In the genomic region with DNA sequence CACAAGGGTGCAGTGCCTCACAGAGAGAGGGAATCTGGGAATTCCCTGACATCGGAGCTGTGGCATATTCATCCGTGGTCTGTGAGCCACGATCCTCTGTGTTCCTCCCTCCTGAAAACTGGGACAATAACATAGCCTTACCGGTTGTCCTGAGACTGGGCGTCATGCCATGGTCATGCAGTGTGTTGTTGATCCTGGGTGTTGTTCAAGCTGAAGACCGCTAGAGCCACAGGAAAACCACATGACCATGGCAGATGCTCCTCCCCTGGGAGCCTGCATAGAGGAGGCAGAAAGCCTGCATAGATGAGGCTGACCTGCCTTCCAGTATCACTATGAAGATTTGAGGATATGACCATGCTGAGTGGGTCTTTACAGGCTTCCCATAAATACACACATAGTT, we compare ENCODE assay signal across 26 mouse cellular contexts. TPM values are rescaled to one million over a fixed set of nuclear protein-coding genes. Genes with fewer than 3 reads are reported as not detected.
A peak's percentile ranks its signal among the peaks of the same experiment; 100 is the strongest.
DNase-seq lines count a peak whose midpoint lies in the region; ATAC-seq lines count a peak whose summit lies in the region.
"Had no signal": no experiment of that assay in that cellular context is flagged by ENCODE, and none has a peak within 500 bp of the region (broad histone marks: within the 10 kb centered on the region; RNA-seq: fewer than 3 reads in every experiment).

No protein-coding gene starts in this region.

- H3K9ac ChIP-seq in hindbrain, embryonic 16.5 days (ENCODE audit: low read depth, low read length) = no peak overlapping the region
- H3K9ac ChIP-seq: hindbrain, embryonic 15.5 days; liver, embryonic 14.5 days; lung, embryonic 15.5 days; neural tube, embryonic 15.5 days had no signal

- no peak overlapping the region for H3K4me3 ChIP-seq in macrophage (ENCODE audit: inconsistent target)
- H3K4me3 ChIP-seq in hindbrain, embryonic 16.5 days (ENCODE audit: low read length) = no peak overlapping the region
- H3K4me3 ChIP-seq: forebrain, embryonic 10.5 days; heart, embryonic 10.5 days; hindbrain, embryonic 15.5 days; layer of hippocampus, adult 2 months; lung, embryonic 15.5 days; neural tube, embryonic 15.5 days had no signal

- H3K36me3 ChIP-seq in macrophage (ENCODE audit: inconsistent target) = no peaks in the 10 kb centered on the region
- no peaks in the 10 kb centered on the region for H3K36me3 ChIP-seq in hindbrain, embryonic 16.5 days (ENCODE audit: control insufficient read depth, insufficient read depth, low read length)
- H3K36me3 ChIP-seq: forebrain, embryonic 10.5 days; heart, embryonic 10.5 days; hindbrain, embryonic 15.5 days; lung, embryonic 15.5 days; neural tube, embryonic 15.5 days had no signal

- no peaks in the 10 kb centered on the region for H3K4me1 ChIP-seq in hindbrain, embryonic 16.5 days (ENCODE audit: control insufficient read depth, insufficient read depth, low read depth, low read length)
- H3K4me1 ChIP-seq: forebrain, embryonic 10.5 days; hindbrain, embryonic 15.5 days; lung, embryonic 15.5 days; neural tube, embryonic 15.5 days had no signal

- 44% methylated on average over 6 of the region's 6 CpGs for WGBS in macrophage (ENCODE audit: missing documents)
- WGBS in hindbrain, embryonic 16.5 days = 76% methylated on average over 6 of the region's 6 CpGs

- no peak for ATAC-seq in hindbrain, embryonic 16.5 days
- ATAC-seq in activated CD4-positive, CD25-positive, alpha-beta regulatory T cell, adult 4 months = no peak
- ATAC-seq: forebrain, embryonic 16.5 days; intestine, embryonic 16.5 days had no signal

- H3K9me3 ChIP-seq in hindbrain, embryonic 16.5 days (ENCODE audit: control insufficient read depth, low read length) = no peaks in the 10 kb centered on the region
- H3K9me3 ChIP-seq: forebrain, embryonic 10.5 days; heart, embryonic 10.5 days; hindbrain, embryonic 15.5 days; lung, embryonic 15.5 days; neural tube, embryonic 15.5 days had no signal

- no peaks in the 10 kb centered on the region for H3K79me2 ChIP-seq in macrophage (ENCODE audit: inconsistent target)

- DNase-seq in cerebellum, adult 18-20 months = peak; percentile 12 to 14
- DNase-seq in cerebellum, adult 8-10 months = no peak
- DNase-seq in 416B (ENCODE audit: low read depth) = peak; percentile 75
- DNase-seq in cerebellum, postnatal 10 days = peak; percentile 62 to 64
- no peak for DNase-seq in frontal cortex, adult 2 months (ENCODE audit: extremely low spot score in 1 of 2, low spot score in 1 of 2)
- DNase-seq: adrenal gland, postnatal 10 days; B cell, adult 2 months; heart, postnatal 4 days; kidney, postnatal 25 days; lung, postnatal 36 days; thymus, adult 18-20 months; thymus, postnatal 36 days had no signal

- no peaks in the 10 kb centered on the region for H3K27me3 ChIP-seq in hindbrain, embryonic 16.5 days (replicated peaks; ENCODE audit: control insufficient read depth, insufficient read depth, low read length)
- H3K27me3 ChIP-seq: hindbrain, embryonic 15.5 days; lung, embryonic 15.5 days had no signal

- no peak overlapping the region for H3K4me2 ChIP-seq in hindbrain, embryonic 16.5 days (ENCODE audit: low read length)
- H3K4me2 ChIP-seq: hindbrain, embryonic 15.5 days; lung, embryonic 15.5 days; midbrain, embryonic 11.5 days; neural tube, embryonic 15.5 days had no signal

- H3K27ac ChIP-seq in macrophage = peak overlapping the region; percentile 75; the same call in 1 of the 2 replicates
- H3K27ac ChIP-seq in hindbrain, embryonic 16.5 days (ENCODE audit: low read depth, low read length) = no peak overlapping the region
- H3K27ac ChIP-seq: forebrain, embryonic 10.5 days; heart, embryonic 10.5 days; hindbrain, embryonic 15.5 days; layer of hippocampus, adult 2 months; liver, embryonic 14.5 days; lung, embryonic 15.5 days; neural tube, embryonic 15.5 days had no signal

RNA-seq across cellular contexts. Expression of a gene that starts 5.1 kb away (rescaled TPM):
- total RNA-seq in macrophage (2018; cell fraction: chromatin; rRNA removed) = 100 to 1,000 TPM in 1 of 26 experiments, 10 to 100 TPM in 11, 1 to 10 TPM in 5, under 1 TPM in 4, not detected in 5; 0.18 to 158 (median 12.4) TPM
- 10 to 100 TPM in 9 of 26 experiments, 1 to 10 TPM in 7, under 1 TPM in 9, not detected in 1; 0.03 to 49.0 (median 8.3) TPM for total RNA-seq in macrophage (2018; cell fraction: cytosol; rRNA removed)
- total RNA-seq in macrophage (2018; cell fraction: nucleus; rRNA removed) = 10 to 100 TPM in 15 of 26 experiments, 1 to 10 TPM in 3, under 1 TPM in 8; 0.20 to 82.6 (median 11.1) TPM
- 0.42 to 1.6 TPM (median 0.49 TPM) in 3 replicates for polyA plus RNA-seq in macrophage (2018)
- 0.96 and 1.2 TPM in 2 replicates for polyA plus RNA-seq in hindbrain, embryonic 16.5 days (2015; fragmentation: Nextera tagmentation; extraction: Ambion mirVana)
- 1.0 and 1.1 TPM in 2 replicates for polyA plus RNA-seq in frontal cortex, adult 2 months (2012; rRNA removed)
- not detected for polyA plus RNA-seq in activated CD4-positive, CD25-positive, alpha-beta regulatory T cell, adult 4 months (2017; shearing (Covaris generic))
- total RNA-seq: MEL had no signal

Comparison
In these comparisons a context has a peak if more than half of its experiments do, and no peak if none do; other contexts are left out.
1. DNase-seq: peak in cerebellum, adult 18-20 months (2 of 2), 416B (single experiment) and cerebellum, postnatal 10 days (2 of 2); none in cerebellum, adult 8-10 months (single experiment) and frontal cortex, adult 2 months (0 of 2).